Mouse (Mus musculus): ENCODE data around the gene Ccdc77. TPM values are rescaled to one million over a fixed set of nuclear protein-coding genes. Genes with fewer than 3 reads are reported as not detected.

Gene Ccdc77
- polyA plus RNA-seq, 1 experiment from 2014 or later = 28.3 TPM

DNA sequence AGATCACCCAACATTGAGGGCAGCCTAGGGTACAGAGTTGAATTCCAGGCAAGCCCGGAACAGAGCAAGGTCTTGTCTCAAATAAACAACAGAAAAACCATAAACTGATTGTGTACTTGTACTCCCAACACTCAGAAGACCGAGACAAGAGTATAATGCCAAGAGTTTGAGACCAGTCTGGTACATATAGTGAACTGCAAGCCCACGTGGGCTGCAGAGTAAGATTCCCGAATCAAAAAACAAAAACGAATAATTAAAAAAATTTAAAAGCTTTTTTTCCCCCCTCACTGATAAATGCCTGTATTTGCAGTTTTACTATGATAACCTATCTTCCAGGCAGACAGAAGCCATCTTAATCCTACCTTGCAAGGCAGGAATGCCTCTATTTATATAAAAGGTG is 7.7 kb downstream of the Ccdc77 start:
- peak overlapping the region; percentile 71 for H3K4me2 ChIP-seq
- peak overlapping the region; percentile 64 for H3K9ac ChIP-seq
- no peaks in the 10 kb centered on the region for H3K9me3 ChIP-seq
- peak overlapping the region; percentile 58 for H3K4me3 ChIP-seq (replicated peaks)
- no peak for ATAC-seq (ENCODE audit: low FRiP score)
- peaks cover 12% of the 10 kb centered on the region; the same call in 1 of the 2 replicates for H3K36me3 ChIP-seq (replicated peaks)
- H3K27ac ChIP-seq = peak overlapping the region; percentile 76; the same call in 1 of the 2 replicates
- H3K27me3 ChIP-seq = no peaks in the 10 kb centered on the region
- H3K4me1 ChIP-seq = peaks cover 9% of the 10 kb centered on the region
- WGBS = 45% methylated on average over 5 of the region's 5 CpGs

DNA sequence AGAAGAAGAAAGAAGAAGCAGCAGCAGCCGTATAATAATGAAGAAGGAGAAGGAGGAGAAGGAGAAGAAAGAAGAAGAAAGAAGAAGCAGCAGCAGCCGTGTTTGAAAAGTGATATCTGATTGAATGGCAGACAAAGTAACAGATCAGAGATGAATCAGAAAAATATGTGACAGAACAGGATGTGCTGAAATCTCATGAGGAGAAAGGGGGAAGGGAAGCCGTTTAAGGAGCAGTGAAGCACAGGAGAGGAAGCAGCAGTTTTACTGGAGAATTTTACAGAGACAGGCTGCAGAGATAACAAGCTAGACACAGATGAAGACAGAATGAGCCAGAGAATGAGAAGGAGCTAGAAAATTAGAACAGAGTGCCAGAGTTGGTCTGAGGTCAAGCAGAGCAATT is 15.2 kb downstream of the Ccdc77 start:
- Histone ChIP-seq H3K27ac (no peak overlapping the region), H3K36me3 (replicated peaks) (peaks cover 67% of the 10 kb centered on the region), H3K4me3 (replicated peaks) (no peak overlapping the region), H3K9ac (no peak overlapping the region), H3K4me1 (no peaks in the 10 kb centered on the region), H3K4me2 (no peak overlapping the region), H3K27me3 (no peaks in the 10 kb centered on the region), H3K9me3 (no peaks in the 10 kb centered on the region)
- 92% methylated on average over 3 of the region's 3 CpGs for WGBS
- no peak for ATAC-seq (ENCODE audit: low FRiP score)

DNA sequence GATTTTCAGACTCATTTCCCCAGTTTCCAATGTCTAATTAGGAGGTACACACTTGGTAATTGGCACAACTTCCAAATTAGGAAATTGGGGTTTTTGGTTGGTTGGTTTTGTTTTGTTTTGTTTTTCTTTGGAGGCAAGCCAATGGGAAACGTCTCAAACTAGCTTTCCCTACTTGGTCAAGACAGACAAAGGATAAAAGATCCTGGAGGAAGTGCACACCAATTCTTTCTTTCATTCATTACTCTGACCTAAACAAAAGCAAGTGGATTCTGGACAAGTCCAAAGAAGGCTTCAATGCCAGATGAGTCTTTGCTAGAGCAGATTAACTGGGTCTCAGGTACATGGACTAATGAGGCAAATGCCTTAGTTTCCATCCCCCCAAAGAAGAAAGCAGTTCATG is 20.2 kb downstream of the Ccdc77 start:
- 44% methylated on average over 1 of the region's 1 CpGs for WGBS
- Histone ChIP-seq H3K27me3 (no peaks in the 10 kb centered on the region), H3K9ac (no peak overlapping the region), H3K4me2 (no peak overlapping the region), H3K36me3 (replicated peaks) (peaks cover 75% of the 10 kb centered on the region), H3K4me1 (no peaks in the 10 kb centered on the region), H3K9me3 (no peaks in the 10 kb centered on the region), H3K4me3 (replicated peaks) (no peak overlapping the region), H3K27ac (no peak overlapping the region)
- no peak for ATAC-seq (ENCODE audit: low FRiP score)

GRCm38 (mm10) chr6:120332351-120332750 is 31.8 kb downstream of the Ccdc77 start:
- Histone ChIP-seq H3K9ac (no peak overlapping the region), H3K27me3 (no peaks in the 10 kb centered on the region), H3K4me2 (no peak overlapping the region), H3K4me1 (no peaks in the 10 kb centered on the region), H3K4me3 (replicated peaks) (no peak overlapping the region), H3K27ac (no peak overlapping the region), H3K36me3 (replicated peaks) (peaks cover 89% of the 10 kb centered on the region), H3K9me3 (no peaks in the 10 kb centered on the region)
- 85% methylated on average over 2 of the region's 2 CpGs for WGBS
- no peak for ATAC-seq (ENCODE audit: low FRiP score)

GRCm38 (mm10) chr6:120324295-120324927 is 39.8 kb downstream of the Ccdc77 start:
- no peak overlapping the region for H3K27ac ChIP-seq
- H3K9ac ChIP-seq = no peak overlapping the region
- ATAC-seq (ENCODE audit: low FRiP score) = no peak
- no peaks in the 10 kb centered on the region for H3K9me3 ChIP-seq
- no peak overlapping the region for H3K4me2 ChIP-seq
- H3K36me3 ChIP-seq (replicated peaks) = peaks cover 26% of the 10 kb centered on the region
- H3K27me3 ChIP-seq = no peaks in the 10 kb centered on the region
- H3K4me1 ChIP-seq = no peaks in the 10 kb centered on the region
- no peak overlapping the region for H3K4me3 ChIP-seq (replicated peaks)
- 32% methylated on average over 6 of the region's 6 CpGs for WGBS

- 80% methylated on average over 2 of the region's 2 CpGs for WGBS
- H3K9me3 ChIP-seq = no peaks in the 10 kb centered on the region
- no peak overlapping the region for H3K4me2 ChIP-seq
- no peak overlapping the region for H3K9ac ChIP-seq
- no peak overlapping the region for H3K4me3 ChIP-seq (replicated peaks)
- H3K4me1 ChIP-seq = no peaks in the 10 kb centered on the region
- H3K36me3 ChIP-seq (replicated peaks) = peaks cover 10% of the 10 kb centered on the region
- H3K27me3 ChIP-seq = no peaks in the 10 kb centered on the region
- no peak overlapping the region for H3K27ac ChIP-seq
- ATAC-seq (ENCODE audit: low FRiP score) = no peak
Measured at GRCm38 (mm10) chr6:120320369-120320768, 43.8 kb downstream of the Ccdc77 start.

DNA sequence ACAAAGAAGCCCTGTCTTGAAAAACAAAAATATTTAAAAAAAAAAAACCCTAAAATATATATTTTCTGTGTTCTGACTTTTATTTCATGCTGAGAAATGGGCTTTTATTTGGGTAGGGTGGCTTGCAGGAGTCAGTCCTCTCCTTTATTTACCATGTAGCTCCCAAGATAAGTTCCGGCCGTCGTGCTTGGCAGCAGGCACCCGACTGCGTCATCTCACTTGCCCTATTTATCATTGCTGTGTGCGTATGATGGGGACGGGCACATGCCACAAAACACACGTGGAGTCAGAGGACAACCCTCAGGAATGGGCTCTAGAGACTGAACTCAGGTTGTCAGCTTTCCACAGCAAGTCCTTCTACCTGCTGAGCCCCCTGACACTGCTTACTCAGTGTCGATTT is 45.0 kb downstream of the Ccdc77 start:
- no peak overlapping the region for H3K9ac ChIP-seq
- no peak for ATAC-seq (ENCODE audit: low FRiP score)
- H3K4me3 ChIP-seq (replicated peaks) = no peak overlapping the region
- no peak overlapping the region for H3K27ac ChIP-seq
- no peaks in the 10 kb centered on the region for H3K9me3 ChIP-seq
- H3K27me3 ChIP-seq = no peaks in the 10 kb centered on the region
- H3K4me1 ChIP-seq = no peaks in the 10 kb centered on the region
- no peak overlapping the region for H3K4me2 ChIP-seq
- 96% methylated on average over 9 of the region's 9 CpGs for WGBS
- no peaks in the 10 kb centered on the region for H3K36me3 ChIP-seq (replicated peaks)

- Histone ChIP-seq H3K4me3 (replicated peaks) (no peak overlapping the region), H3K9ac (no peak overlapping the region), H3K27me3 (no peaks in the 10 kb centered on the region), H3K36me3 (replicated peaks) (no peaks in the 10 kb centered on the region), H3K27ac (no peak overlapping the region), H3K9me3 (no peaks in the 10 kb centered on the region), H3K4me1 (no peaks in the 10 kb centered on the region), H3K4me2 (no peak overlapping the region)
- ATAC-seq (ENCODE audit: low FRiP score) = no peak
- WGBS = 86% methylated on average over 11 of the region's 11 CpGs
Measured at GRCm38 (mm10) chr6:120318303-120318940, 45.8 kb downstream of the Ccdc77 start.

- no peaks in the 10 kb centered on the region for H3K4me1 ChIP-seq
- no peaks in the 10 kb centered on the region for H3K27me3 ChIP-seq
- no peak overlapping the region for H3K4me2 ChIP-seq
- no peak overlapping the region for H3K4me3 ChIP-seq (replicated peaks)
- no peak overlapping the region for H3K9ac ChIP-seq
- H3K36me3 ChIP-seq (replicated peaks) = no peaks in the 10 kb centered on the region
- H3K27ac ChIP-seq = no peak overlapping the region
- H3K9me3 ChIP-seq = no peaks in the 10 kb centered on the region
- ATAC-seq (ENCODE audit: low FRiP score) = no peak
- WGBS = 79% methylated on average over 5 of the region's 5 CpGs
Measured at GRCm38 (mm10) chr6:120312443-120312842, 51.7 kb downstream of the Ccdc77 start.

DNA sequence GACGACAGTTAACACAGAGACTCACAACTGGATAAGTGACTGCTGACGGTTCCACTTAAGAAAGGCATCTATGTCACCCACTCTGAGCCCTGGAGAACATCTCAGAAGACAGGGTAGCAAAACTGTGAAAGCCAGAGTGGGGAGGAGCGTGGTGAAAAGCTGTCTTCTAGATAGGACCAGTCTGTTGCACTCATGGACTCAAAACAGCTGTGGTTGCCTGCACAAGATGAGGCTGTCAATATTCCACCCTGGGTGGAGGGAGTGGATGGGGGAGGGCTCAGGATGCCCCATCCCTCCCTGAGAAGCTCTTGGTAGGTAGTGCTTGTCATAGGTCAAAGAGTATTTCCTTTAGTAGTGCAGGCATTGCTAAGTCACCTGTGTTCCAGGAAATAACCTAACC is 54.4 kb downstream of the Ccdc77 start:
- H3K4me1 ChIP-seq = no peaks in the 10 kb centered on the region
- no peak for ATAC-seq (ENCODE audit: low FRiP score)
- no peaks in the 10 kb centered on the region for H3K27me3 ChIP-seq
- H3K27ac ChIP-seq = no peak overlapping the region
- no peak overlapping the region for H3K4me3 ChIP-seq (replicated peaks)
- no peaks in the 10 kb centered on the region for H3K9me3 ChIP-seq
- no peak overlapping the region for H3K9ac ChIP-seq
- H3K36me3 ChIP-seq (replicated peaks) = no peaks in the 10 kb centered on the region
- 68% methylated on average over 3 of the region's 3 CpGs for WGBS
- H3K4me2 ChIP-seq = no peak overlapping the region

DNA sequence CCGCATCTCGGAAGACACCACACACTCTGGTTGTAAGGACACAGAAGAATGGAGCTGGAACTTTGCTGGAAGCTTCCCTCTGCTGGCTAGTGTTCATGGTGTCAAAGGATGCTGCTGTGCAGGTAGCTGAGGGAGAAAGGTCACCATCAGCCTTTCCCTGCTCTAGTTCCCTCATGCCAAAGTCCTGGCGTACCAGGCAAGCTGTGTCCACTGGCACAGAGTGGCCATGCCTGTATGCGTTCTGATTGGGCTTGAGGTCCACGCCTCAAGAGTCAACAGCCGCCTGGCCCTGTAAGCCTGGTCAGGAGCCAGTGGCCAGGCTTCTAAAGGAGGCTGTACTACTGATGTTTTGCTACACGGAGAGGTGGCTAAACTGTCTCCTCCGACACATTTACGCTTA is 54.8 kb downstream of the Ccdc77 start:
- H3K27me3 ChIP-seq = no peaks in the 10 kb centered on the region
- H3K27ac ChIP-seq = no peak overlapping the region
- no peak for ATAC-seq (ENCODE audit: low FRiP score)
- H3K4me1 ChIP-seq = no peaks in the 10 kb centered on the region
- no peak overlapping the region for H3K9ac ChIP-seq
- 84% methylated on average over 9 of the region's 9 CpGs for WGBS
- no peak overlapping the region for H3K4me3 ChIP-seq (replicated peaks)
- H3K36me3 ChIP-seq (replicated peaks) = no peaks in the 10 kb centered on the region
- H3K4me2 ChIP-seq = no peak overlapping the region
- no peaks in the 10 kb centered on the region for H3K9me3 ChIP-seq

DNA sequence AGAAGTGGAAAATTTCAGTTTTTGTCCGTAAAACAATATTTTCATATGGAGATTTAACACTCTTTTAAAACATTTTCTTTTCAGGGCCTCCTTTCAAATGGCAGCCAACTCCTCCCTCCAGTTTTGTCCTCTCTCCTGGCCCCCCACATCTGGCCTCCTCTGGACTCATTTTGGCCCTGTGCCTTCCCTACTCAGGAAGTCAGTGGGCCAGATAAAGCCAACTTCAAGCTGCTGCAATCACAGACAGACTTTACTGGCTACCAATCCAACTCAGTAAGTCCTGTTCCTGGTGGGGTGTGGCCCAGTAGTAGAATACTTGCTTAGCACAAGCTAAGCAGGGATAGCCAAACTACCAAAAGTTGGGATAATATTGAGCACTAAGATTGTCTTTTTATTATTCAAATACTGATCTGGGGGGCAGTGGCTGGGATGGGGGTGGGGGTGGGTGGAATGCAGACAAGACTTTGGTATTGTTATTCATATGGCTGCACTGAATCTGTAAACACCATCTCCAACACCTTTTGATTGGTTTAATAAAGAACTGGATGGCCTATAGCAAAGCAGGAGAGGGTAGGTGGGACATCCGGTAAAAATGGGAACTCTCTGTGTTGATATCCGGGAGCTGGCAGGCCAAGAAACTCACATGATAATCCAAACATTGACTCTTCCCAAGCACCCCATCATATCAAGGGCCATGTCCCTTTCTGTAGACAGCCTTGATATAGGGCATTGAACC is 57.1 kb downstream of the Ccdc77 start:
- Histone ChIP-seq H3K9ac (no peak overlapping the region), H3K27me3 (no peaks in the 10 kb centered on the region), H3K4me1 (0 out of 2 replicates have a peak, but pooled peaks cover 4% of the 10 kb centered on the region), H3K36me3 (replicated peaks) (no peaks in the 10 kb centered on the region), H3K4me3 (replicated peaks) (no peak overlapping the region), H3K9me3 (no peaks in the 10 kb centered on the region), H3K27ac (no peak overlapping the region), H3K4me2 (no peak overlapping the region)
- no peak for ATAC-seq (ENCODE audit: low FRiP score)
- 82% methylated on average over 3 of the region's 3 CpGs for WGBS
